Mouse (Mus musculus): Measurements from ENCODE around the gene Tmem147. TPM values are rescaled to one million over a fixed set of nuclear protein-coding genes. Genes with fewer than 3 reads are reported as not detected.

Tmem147 gene
- 125 and 126 TPM in 2 replicates for polyA plus RNA-seq (2016; fragmentation: Nextera tagmentation; extraction: Ambion mirVana)

DNA sequence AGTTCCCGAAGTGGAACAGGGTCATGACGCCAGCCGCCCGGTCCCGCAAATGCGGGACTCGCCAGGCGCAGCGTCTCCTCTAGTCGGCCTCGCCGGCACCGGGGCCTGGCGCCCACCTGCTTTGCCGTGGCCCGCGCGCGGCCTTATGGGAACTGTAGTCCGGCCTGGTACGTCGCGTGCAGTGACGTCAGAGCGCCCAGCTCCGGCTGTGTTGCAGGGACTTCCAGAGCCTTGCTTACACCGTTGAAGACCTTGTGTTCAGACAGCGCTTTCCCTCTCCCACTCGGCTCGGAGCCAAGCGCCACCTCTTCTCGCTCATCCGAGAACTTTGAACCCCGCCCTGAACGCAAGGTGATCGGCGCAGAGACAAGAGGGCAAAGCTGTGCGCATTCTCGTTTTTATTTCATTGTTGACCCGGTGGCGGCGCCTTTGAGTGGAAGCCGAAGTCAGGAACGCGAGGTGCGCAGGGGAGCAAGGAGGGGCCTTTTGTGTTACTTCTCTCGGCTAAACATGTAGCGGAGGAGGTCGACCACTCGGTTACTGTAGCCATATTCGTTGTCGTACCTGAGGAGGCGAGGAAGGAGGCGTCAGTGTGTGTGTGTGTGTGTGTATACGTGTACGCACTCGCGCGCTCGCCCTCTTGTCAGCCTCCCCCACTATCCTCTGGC lies at the start of gene Tmem147:
TSS of gene Tmem147 (minus strand) at position 145 of the 668 bp plus-strand sequence.
- Histone ChIP-seq H3K27ac (peak within 1 kb of the TSS; percentile 83), H3K4me3 (peak within 1 kb of the TSS; percentile 78), H3K27me3 (replicated peaks) (no peaks in the 10 kb centered on the region), H3K4me2 (peak within 1 kb of the TSS; percentile 92), H3K9me3 (replicated peaks) (no peaks in the 10 kb centered on the region), H3K36me3 (peaks cover 47% of the 10 kb centered on the region), H3K4me1 (peaks cover 23% of the 10 kb centered on the region), H3K9ac (peak within 1 kb of the TSS; percentile 81)
- under 1% methylated on average over 60 of the region's 60 CpGs for WGBS (ENCODE audit: insufficient replicate concordance)
- peak; percentile 94 for ATAC-seq

DNA sequence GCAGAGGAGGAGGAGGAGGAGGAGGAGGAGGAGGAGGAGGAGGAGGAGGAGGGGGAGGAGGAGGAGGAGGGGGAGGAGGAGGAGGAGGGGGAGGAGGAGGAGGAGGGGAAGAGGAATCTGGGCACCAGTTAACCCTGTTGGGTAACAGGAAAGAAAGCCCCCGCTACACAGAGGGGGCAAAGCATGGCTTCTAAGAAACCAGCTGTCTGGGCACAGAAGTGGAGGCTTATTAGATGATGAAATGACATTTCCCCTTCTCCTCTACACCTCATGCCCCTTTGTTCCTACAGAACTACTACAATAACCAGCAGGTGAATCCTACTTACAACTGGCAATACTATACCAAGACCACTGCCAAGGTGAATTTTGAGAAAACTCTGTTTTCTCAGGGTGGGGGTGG lies 48.6 kb upstream of the Tmem147 start:
- 57% methylated on average over 1 of the region's 1 CpGs for whole genome bisulfite sequencing (ENCODE audit: insufficient replicate concordance)
- Histone ChIP-seq H3K4me2 (no peak overlapping the region), H3K4me1 (no peaks in the 10 kb centered on the region), H3K27ac (no peak overlapping the region), H3K4me3 (no peak overlapping the region), H3K36me3 (no peaks in the 10 kb centered on the region), H3K27me3 (replicated peaks) (0 out of 2 replicates have a peak, but pooled peaks cover 3% of the 10 kb centered on the region), H3K9ac (no peak overlapping the region), H3K9me3 (replicated peaks) (no peaks in the 10 kb centered on the region)
- ATAC-seq, result no peak

DNA sequence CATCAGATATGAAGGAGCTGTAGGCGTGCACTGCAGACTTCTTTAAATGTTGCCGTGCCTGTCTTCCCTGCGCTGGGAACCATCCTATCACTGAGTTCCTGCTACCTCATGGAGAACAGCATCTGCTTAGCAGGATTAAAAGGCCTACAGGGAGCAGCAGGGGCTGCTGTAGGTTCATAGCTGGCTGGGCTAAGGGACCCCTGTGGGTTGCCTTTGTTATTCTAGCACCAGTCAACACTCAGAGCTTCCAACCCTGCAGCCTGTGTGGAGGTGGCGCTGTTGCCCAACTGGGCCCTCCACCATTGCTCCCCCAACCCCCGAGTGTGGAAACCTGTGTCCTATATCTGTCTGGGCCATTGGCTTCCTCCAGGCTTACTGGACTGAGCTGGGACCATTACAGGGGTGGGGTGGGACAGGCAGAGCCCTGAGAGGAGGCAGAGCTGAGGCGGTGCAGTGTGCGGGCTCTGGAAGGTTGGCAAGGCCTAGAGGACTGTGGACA lies 47.8 kb upstream of the Tmem147 start:
- H3K27ac ChIP-seq, result no peak overlapping the region
- H3K4me2 ChIP-seq, result no peak overlapping the region
- no peaks in the 10 kb centered on the region for H3K4me1 ChIP-seq
- H3K9ac ChIP-seq, result no peak overlapping the region
- no peak for ATAC-seq
- H3K27me3 ChIP-seq (replicated peaks), result 0 out of 2 replicates have a peak, but pooled peaks cover 3% of the 10 kb centered on the region
- H3K4me3 ChIP-seq, result no peak overlapping the region
- no peaks in the 10 kb centered on the region for H3K9me3 ChIP-seq (replicated peaks)
- no peaks in the 10 kb centered on the region for H3K36me3 ChIP-seq
- 44% methylated on average over 7 of the region's 7 CpGs for WGBS (ENCODE audit: insufficient replicate concordance)

DNA sequence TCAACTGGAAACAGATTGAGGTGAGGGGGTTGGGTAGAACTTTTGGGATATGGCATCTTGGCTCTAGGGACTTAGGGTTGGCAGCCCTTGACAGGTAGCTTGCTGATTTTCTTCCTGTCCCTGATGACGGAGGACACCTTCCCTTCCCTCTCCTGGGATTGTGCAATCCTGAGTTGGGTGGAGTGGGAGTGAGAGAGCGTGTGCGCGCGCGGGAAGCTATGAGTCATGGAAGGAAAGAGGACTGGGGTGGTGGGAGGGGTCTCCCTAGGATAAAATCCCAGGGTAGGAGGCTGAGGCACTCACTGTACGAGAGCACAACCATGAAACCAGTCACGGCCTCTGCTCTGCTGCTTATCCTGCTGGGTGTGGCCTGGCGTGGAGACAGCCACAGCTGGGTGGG lies 46.8 kb upstream of the Tmem147 start:
- ATAC-seq, result no peak
- peaks cover 4% of the 10 kb centered on the region; the same call in 1 of the 2 replicates for H3K9me3 ChIP-seq (replicated peaks)

DNA sequence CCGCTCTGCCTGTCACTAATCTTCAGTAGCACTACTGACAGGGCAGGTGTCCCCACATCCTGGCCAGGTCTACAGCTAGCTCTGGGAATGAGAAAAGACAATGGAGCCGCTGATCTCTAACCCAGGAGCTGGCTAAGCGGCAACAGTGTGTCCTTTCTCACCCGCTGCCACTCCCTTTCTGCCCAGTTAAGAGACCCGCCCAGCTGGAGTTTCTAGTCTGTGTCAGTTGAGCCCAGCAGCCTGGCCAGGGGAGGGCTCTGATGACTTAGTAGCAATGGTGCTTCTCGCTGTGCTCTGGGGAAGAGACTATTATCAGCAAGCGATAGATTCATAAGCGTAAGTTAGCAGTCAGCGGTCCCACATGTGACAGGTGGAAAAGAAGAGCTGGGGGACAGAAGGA lies 39.9 kb upstream of the Tmem147 start:
- H3K4me3 ChIP-seq, result no peak overlapping the region
- no peaks in the 10 kb centered on the region for H3K36me3 ChIP-seq
- H3K4me1 ChIP-seq, result no peaks in the 10 kb centered on the region
- peaks cover 26% of the 10 kb centered on the region for H3K27me3 ChIP-seq (replicated peaks)
- peaks cover 4% of the 10 kb centered on the region; the same call in 1 of the 2 replicates for H3K9me3 ChIP-seq (replicated peaks)
- no peak overlapping the region for H3K4me2 ChIP-seq
- H3K27ac ChIP-seq, result no peak overlapping the region
- no peak for ATAC-seq
- WGBS (ENCODE audit: insufficient replicate concordance), result 24% methylated on average over 9 of the region's 9 CpGs
- no peak overlapping the region for H3K9ac ChIP-seq

More for the DNA sequence above, 46.8 kb upstream of the Tmem147 start:
- Histone ChIP-seq H3K27ac (no peak overlapping the region), H3K27me3 (replicated peaks) (0 out of 2 replicates have a peak, but pooled peaks cover 3% of the 10 kb centered on the region), H3K9ac (no peak overlapping the region), H3K4me1 (no peaks in the 10 kb centered on the region), H3K4me2 (no peak overlapping the region), H3K4me3 (no peak overlapping the region), H3K36me3 (no peaks in the 10 kb centered on the region)
- WGBS (ENCODE audit: insufficient replicate concordance), result 69% methylated on average over 9 of the region's 9 CpGs

DNA sequence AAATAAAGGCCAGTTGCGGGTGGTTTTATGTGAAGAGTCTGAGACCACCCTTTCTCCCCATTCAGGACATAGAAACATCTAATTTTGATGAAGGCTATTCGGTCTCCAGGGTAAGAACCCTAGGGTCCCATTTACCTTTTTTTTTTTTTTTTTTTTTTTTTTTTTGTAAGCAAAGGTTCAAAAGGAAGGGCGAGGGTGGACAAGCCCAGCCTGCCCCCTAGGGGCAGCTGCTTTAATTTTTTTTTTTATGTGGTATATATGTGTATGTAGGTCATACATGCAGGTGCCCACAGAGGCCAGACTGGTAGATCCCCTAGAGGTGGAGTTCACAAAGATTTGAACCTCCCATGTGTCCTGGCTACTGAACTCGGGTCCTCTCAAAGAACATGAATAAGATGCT lies 37.1 kb upstream of the Tmem147 start:
- H3K4me1 ChIP-seq, result peaks cover 11% of the 10 kb centered on the region
- no peak overlapping the region for H3K4me3 ChIP-seq
- no peak overlapping the region for H3K27ac ChIP-seq
- H3K9ac ChIP-seq, result no peak overlapping the region
- WGBS (ENCODE audit: insufficient replicate concordance), result 64% methylated on average over 4 of the region's 4 CpGs
- H3K36me3 ChIP-seq, result no peaks in the 10 kb centered on the region
- ATAC-seq, result no peak
- 0 out of 2 replicates have a peak, but pooled peaks cover 1% of the 10 kb centered on the region for H3K9me3 ChIP-seq (replicated peaks)
- H3K27me3 ChIP-seq (replicated peaks), result peaks cover 41% of the 10 kb centered on the region
- H3K4me2 ChIP-seq, result no peak overlapping the region

DNA sequence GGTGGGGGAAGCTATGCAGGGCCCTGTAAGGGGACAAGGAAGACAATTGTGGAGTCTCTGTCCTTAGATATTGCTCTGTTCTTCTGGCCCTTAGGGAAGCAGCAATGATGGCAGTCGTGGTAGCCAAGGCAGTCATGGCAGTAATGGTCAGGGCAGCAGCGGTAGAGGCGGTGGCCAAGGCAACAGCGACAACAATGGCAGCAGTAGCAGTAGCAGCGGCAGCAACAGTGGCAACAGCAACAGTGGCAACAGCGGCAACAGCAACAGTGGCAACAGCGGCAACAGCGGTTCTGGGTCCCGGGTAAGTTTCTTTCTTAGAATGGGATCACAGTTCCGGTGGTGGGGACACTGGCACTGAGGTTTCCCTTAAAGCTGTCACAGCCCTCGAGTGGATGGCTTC lies 35.8 kb upstream of the Tmem147 start:
- no peak overlapping the region for H3K4me3 ChIP-seq
- 38% methylated on average over 11 of the region's 11 CpGs for WGBS (ENCODE audit: insufficient replicate concordance)

DNA sequence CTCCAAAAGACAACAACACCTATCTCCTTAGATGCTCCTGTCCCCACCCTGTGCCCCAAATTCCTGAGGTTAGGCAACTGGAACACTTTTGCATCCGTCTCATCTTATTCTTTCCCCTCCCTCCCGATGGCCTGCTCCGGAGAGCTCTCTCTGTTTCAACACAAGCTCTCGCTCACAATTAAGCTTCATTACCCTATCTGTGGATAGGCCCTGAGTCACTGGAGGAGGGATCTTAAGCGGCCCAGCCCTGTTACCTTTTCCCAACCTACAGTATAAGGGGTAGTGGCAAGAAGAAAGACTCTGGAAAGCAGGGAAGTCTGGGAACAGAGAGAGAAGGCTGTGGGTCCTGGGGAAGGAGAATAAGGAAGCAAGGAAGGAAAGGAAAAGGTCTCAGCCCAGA lies 34.1 kb upstream of the Tmem147 start, which contains the start of gene Dmkn:
TSS of gene Dmkn (plus strand) at position 301 of the 400 bp plus-strand sequence.
- no peak within 1 kb of the TSS for H3K9ac ChIP-seq
- peaks cover 22% of the 10 kb centered on the region for H3K4me1 ChIP-seq
- H3K4me2 ChIP-seq, result no peak within 1 kb of the TSS
- peaks cover 36% of the 10 kb centered on the region for H3K27me3 ChIP-seq (replicated peaks)
- no peak for ATAC-seq
- no peak within 1 kb of the TSS for H3K4me3 ChIP-seq
- no peaks in the 10 kb centered on the region for H3K36me3 ChIP-seq
- no peaks in the 10 kb centered on the region for H3K9me3 ChIP-seq (replicated peaks)
- H3K27ac ChIP-seq, result no peak within 1 kb of the TSS
- WGBS (ENCODE audit: insufficient replicate concordance), result 49% methylated on average over 5 of the region's 5 CpGs

More for the DNA sequence above, 35.8 kb upstream of the Tmem147 start:
- H3K27me3 ChIP-seq (replicated peaks), result peaks cover 41% of the 10 kb centered on the region
- H3K36me3 ChIP-seq, result no peaks in the 10 kb centered on the region
- H3K4me1 ChIP-seq, result peaks cover 22% of the 10 kb centered on the region
- ATAC-seq, result no peak
- H3K27ac ChIP-seq, result no peak overlapping the region
- no peak overlapping the region for H3K9ac ChIP-seq
- H3K9me3 ChIP-seq (replicated peaks), result no peaks in the 10 kb centered on the region
- no peak overlapping the region for H3K4me2 ChIP-seq

DNA sequence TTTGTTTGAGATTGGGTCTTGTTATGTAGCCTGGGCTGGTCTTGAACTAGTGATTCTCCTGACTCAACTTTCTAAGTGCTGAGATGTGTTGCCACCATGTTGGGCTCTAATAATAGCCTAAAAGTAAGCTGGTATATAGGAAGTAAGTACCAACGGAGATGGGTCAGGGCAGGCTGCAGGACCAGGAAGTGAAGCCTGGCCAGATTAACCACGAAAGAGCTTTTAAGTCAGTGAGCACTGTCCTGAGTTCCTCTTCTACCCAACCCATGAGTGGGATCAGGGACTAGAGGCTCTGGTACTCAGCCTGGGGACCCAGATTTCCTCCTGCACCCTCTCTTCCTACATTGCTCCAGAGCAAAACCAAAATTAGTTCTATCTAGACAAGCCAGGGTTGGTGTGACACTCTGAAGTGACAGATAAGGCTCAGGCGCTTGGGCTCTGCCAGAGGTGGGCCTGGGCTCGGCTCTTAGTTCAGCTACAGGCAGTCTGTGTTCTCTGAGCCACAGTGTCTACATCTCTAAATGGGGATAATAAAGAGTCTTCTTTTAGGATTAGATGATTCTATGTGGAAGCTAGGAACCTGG lies 32.5 kb upstream of the Tmem147 start:
- peak; percentile 60 for ATAC-seq
- Histone ChIP-seq H3K4me3 (no peak overlapping the region), H3K4me2 (no peak overlapping the region), H3K4me1 (peaks cover 22% of the 10 kb centered on the region), H3K27me3 (replicated peaks) (peaks cover 36% of the 10 kb centered on the region), H3K9ac (no peak overlapping the region), H3K9me3 (replicated peaks) (no peaks in the 10 kb centered on the region), H3K27ac (no peak overlapping the region), H3K36me3 (no peaks in the 10 kb centered on the region)
- 12% methylated on average over 4 of the region's 4 CpGs for WGBS (ENCODE audit: insufficient replicate concordance)

DNA sequence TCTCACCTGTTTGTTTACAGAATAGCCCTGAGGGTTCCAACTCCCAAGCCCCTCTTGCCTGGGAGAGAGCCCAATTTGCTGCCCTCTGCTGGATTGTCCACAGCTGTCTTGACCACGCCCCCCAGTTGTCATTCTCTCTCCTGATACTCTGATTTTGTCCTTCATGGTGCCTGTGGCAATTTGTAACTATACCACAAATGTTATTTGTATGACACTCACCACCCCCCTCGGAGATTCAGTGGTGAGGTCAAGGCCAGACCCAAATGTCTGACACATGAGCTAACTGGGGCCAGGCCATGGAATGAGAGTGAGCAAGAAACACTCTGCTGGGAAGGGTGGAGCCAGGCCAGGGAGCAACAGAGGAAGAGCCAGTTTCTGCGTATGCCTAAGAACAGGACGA lies 29.5 kb upstream of the Tmem147 start:
- H3K36me3 ChIP-seq, result peaks cover 5% of the 10 kb centered on the region; the same call in 1 of the 2 replicates
- H3K27ac ChIP-seq, result no peak overlapping the region
- no peak overlapping the region for H3K4me2 ChIP-seq
- no peak overlapping the region for H3K9ac ChIP-seq
- no peak overlapping the region for H3K4me3 ChIP-seq
- WGBS (ENCODE audit: insufficient replicate concordance), result 29% methylated on average over 4 of the region's 4 CpGs
- peaks cover 22% of the 10 kb centered on the region for H3K4me1 ChIP-seq
- no peak for ATAC-seq
- H3K9me3 ChIP-seq (replicated peaks), result 0 out of 2 replicates have a peak, but pooled peaks cover 9% of the 10 kb centered on the region
- H3K27me3 ChIP-seq (replicated peaks), result peaks cover 12% of the 10 kb centered on the region

DNA sequence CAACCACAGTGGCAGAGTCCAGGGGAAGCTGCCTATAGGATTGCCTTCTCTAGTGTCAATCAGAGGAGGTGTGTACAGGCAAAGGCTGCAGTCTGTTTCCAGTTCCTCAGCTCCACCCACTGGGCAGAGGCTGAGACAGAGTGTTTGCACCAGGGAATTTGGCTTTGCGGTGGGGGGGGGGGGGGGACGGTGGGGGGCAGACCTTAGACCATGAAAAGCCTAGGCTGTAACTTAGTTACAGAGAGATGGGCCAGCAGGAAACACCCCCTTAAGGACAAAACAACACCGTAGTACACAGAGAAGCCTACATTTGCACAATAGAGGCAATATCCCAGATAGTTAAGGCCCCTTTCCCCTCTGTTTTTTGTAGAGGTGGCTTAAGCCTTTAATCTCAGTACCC lies 27.7 kb upstream of the Tmem147 start:
- no peak overlapping the region for H3K4me2 ChIP-seq
- peaks cover 16% of the 10 kb centered on the region for H3K4me1 ChIP-seq
- 0 out of 2 replicates have a peak, but pooled peaks cover 9% of the 10 kb centered on the region for H3K9me3 ChIP-seq (replicated peaks)
- no peak overlapping the region for H3K9ac ChIP-seq
- no peaks in the 10 kb centered on the region; the same call in 1 of the 2 replicates for H3K27me3 ChIP-seq (replicated peaks)
- no peak overlapping the region for H3K27ac ChIP-seq
- 62% methylated on average over 3 of the region's 3 CpGs for WGBS (ENCODE audit: insufficient replicate concordance)
- no peak for ATAC-seq
- H3K4me3 ChIP-seq, result no peak overlapping the region
- H3K36me3 ChIP-seq, result peaks cover 5% of the 10 kb centered on the region; the same call in 1 of the 2 replicates

DNA sequence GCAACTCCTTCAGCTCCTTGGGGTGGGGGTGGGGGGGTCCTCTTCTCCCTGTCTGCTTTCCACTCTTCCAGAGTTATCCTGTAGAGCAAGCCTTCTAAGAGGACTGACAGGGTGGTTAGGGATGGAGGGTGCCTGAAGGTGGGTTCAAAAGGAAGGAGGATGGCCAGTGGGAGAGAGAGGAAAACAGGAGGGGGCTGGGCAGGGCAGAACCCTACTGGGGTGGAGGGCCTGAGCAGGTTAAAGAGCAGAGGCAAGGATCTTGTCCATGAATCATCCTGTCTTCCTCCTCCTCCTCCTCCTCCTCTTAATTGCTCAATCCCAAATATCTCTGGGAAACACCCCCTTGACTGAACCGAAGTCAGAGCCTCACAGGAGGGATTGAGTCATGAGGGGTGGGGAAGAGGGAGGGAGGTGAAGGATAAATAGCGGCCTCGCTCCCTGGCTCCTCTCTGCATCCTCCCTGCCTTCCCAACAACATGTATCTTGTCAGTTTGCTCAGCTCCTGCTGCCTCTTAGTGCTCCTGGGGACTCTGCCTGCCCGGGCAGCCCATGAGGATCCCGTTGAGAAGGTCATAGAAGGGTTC lies 21.8 kb upstream of the Tmem147 start, which contains the start of gene Sbsn:
TSS of gene Sbsn (plus strand) at position 386 of the 584 bp plus-strand sequence.
- H3K4me3 ChIP-seq, result no peak within 1 kb of the TSS
- H3K27ac ChIP-seq, result no peak within 1 kb of the TSS
- H3K9me3 ChIP-seq (replicated peaks), result 0 out of 2 replicates have a peak, but pooled peaks cover 9% of the 10 kb centered on the region
- no peak within 1 kb of the TSS for H3K9ac ChIP-seq
- ATAC-seq, result no peak
- H3K27me3 ChIP-seq (replicated peaks), result no peaks in the 10 kb centered on the region
- WGBS (ENCODE audit: insufficient replicate concordance), result 46% methylated on average over 5 of the region's 5 CpGs
- H3K4me1 ChIP-seq, result no peaks in the 10 kb centered on the region
- no peak within 1 kb of the TSS for H3K4me2 ChIP-seq
- H3K36me3 ChIP-seq, result peaks cover 5% of the 10 kb centered on the region; the same call in 1 of the 2 replicates
